Mouse (Mus musculus) regulatory T cell (primary cell): ENCODE data around the gene Fyb.

Experiments used
- in situ Hi-C: fragments of 300-600 bp; cut with MboI, MseI; formaldehyde crosslinking; loops from one replicate; pipeline ENCODE4 v1.15.1; 2025; ENCODE audit warnings: high pct_unique_total_duplicates

Gene Fyb

DNA sequence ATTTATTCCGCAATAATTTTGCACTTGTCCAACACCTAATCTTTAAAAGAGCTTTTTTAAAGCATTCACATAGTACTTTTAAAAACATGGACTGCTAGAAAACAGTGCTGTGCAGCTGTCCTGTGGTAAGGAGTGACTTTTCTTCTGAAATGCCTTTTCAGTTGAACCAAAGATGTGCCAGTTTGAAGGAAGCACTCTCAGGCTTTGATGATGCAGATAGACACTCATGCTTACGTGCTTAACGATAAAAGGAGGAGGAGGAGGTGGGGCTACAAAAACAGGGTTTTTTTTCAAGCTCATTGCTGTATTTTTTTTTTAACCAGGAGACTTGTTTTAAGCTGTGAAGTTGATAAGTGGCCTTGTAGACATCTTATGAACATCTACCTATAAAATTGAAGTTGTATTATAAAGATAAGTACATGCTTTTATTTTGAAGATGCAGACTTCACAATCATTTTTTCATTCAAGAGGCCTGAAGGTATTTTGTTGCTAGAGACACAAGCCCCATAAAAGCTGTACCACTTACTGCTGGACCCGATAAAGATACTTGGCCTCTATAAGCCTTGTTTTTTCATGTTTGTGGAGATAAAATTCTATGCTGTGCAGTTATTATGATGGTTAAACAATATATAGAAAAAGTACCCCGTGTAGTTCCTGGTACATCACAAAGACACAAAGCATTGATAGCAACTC lies 70.1 kb downstream of the Fyb start:
- in situ Hi-C loops = no loop called here

DNA sequence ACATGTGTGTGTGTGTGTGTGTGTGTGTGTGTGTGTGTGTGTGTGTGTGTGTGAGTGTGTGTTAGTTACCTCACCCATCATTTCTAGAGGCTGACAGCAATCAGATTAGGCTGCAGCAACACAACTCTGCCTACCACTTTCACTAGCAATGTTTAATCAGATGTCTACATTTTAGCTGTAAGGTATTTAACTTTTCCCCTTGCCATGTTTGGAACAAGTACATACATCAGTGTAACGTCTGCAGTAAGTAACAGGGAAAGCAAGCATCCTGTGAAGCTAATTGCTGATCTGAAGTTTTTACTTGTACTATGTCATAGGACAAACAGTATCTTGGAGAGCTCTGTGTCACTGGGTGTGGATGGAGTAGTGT lies 70.6 kb downstream of the Fyb start:
- in situ Hi-C loops = no loop called here

DNA sequence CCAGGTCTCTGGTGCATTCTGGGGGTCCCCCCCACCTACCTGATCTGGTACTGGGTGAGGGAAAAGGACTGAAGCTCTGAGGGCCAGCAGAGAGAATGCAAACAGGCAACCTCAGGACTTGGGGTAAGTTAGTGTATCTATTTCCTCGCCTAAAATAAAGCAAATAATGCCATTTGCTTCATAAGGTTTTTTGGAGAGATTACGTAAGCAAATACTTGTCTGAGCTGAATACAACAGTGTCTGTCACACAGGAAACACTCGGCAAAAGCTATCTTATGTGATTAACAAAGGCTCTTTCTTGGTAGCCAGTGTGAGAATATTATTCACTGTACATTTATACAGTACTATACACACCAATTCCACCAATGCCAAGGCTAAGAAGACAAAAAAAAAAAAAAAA lies 76.0 kb downstream of the Fyb start:
- in situ Hi-C loops = no loop called here

- in situ Hi-C loops = loop anchor here (10.0 kb wide), 1 partner anchor 1466 kb away; no protein-coding TSS in a partner anchor
Observed at GRCm38 (mm10) chr15:6600314-6600713, 77.7 kb downstream of the Fyb start.

DNA sequence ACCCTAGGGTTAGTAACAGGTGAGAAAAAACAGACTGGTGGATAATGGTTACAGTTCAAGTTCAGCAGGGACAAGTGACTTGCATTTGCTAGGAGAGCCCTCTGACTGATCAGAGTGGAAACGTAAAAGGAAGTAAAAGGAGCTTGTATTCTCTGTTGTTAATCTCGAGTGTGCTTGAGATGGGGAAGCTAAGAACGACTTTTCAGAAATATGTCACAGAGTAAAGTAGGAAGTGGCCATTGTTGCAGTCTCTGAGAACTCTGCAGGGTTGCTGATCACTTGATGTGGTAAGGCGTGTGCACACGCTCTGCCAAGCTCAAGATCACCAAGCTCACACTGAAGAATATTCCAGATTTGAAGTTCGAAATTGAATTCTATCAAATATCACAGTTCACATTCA lies 78.7 kb downstream of the Fyb start:
- in situ Hi-C loops = loop anchor here (10.0 kb wide), 1 partner anchor 1467 kb away; no protein-coding TSS in a partner anchor

DNA sequence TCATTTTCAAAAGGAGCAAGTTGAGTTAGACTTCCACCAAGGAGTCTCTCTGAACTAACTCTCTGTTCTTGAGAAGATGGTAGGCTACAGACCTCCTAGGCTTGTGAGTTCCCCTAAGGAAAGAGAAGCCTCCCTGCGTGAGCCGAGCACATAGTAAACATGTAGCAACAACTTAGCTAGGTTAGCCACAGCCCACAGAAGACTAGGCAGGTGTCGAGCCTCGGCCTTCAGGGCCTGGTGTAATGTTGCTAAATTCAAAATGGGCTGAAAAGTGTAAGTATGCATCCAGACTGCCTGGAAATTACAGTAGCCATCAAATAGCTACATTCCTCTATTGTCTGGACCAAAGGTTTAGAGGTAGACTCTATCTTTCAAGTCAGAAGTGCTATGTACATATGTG lies 79.3 kb downstream of the Fyb start:
- in situ Hi-C loops = loop anchor here (10.0 kb wide), 1 partner anchor 1467 kb away; no protein-coding TSS in a partner anchor

DNA sequence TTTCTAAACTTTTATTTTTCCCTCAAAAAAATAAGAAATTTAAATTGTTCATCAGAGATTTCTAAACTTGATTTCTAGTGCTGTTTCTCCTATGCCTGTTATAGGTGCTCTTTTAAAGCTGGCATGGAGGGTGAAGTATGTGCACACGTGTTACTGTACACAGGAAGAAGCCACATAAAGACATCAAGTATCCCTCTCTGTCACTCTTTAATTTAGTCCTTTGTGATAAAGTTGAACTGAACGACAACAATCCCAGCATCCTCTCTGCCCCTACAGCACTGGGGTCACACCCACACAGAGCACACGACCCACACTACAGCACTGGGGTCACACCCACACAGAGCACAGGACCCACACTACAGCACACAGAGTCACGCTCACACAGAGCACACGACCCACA lies 88.0 kb downstream of the Fyb start:
- in situ Hi-C loops = no loop called here

- in situ Hi-C loops = no loop called here
Observed at GRCm38 (mm10) chr15:6612835-6613234, 90.2 kb downstream of the Fyb start.

- in situ Hi-C loops = no loop called here
Observed at GRCm38 (mm10) chr15:6616382-6617149, 93.9 kb downstream of the Fyb start.

DNA sequence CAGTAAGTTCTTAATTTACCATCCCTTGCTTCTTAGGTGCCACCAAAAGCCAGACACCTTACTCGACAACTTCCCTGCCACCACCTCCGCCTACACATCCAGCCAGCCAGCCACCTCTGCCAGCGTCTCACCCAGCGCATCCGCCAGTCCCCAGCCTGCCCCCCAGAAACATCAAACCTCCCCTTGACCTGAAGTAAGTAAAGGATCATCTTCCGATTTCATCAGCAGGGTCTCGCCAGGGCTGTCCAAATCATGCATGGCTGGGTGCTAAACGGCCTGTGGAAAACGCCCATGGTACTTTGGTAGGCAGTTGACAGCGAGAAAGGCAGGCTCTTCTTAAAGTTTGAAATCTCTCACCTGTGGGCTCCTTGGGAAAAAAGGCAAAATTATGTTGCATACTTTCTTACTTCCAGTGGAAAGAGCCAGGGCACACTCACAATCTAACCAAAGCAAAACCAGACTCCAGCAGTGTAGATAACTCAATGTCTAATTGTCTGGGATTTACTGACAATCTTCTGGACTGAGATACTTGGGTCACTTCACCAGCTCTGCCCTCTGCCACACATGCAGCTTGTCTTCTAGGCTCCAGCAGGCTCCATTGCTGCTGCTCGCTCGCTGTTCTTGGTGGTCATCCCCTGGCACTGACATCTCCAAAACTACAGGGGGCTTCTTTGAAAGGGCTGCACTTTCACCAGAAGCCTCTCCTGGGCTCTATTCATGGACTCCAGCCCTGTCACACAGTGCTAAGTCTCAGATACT lies 97.1 kb downstream of the Fyb start:
- in situ Hi-C loops = loop anchor here (10.0 kb wide), 1 partner anchor 95 kb away; no protein-coding TSS in a partner anchor

GRCm38 (mm10) chr15:6622512-6622911 lies 99.9 kb downstream of the Fyb start:
- in situ Hi-C loops = loop anchor here (10.0 kb wide), 1 partner anchor 92 kb away; no protein-coding TSS in a partner anchor

DNA sequence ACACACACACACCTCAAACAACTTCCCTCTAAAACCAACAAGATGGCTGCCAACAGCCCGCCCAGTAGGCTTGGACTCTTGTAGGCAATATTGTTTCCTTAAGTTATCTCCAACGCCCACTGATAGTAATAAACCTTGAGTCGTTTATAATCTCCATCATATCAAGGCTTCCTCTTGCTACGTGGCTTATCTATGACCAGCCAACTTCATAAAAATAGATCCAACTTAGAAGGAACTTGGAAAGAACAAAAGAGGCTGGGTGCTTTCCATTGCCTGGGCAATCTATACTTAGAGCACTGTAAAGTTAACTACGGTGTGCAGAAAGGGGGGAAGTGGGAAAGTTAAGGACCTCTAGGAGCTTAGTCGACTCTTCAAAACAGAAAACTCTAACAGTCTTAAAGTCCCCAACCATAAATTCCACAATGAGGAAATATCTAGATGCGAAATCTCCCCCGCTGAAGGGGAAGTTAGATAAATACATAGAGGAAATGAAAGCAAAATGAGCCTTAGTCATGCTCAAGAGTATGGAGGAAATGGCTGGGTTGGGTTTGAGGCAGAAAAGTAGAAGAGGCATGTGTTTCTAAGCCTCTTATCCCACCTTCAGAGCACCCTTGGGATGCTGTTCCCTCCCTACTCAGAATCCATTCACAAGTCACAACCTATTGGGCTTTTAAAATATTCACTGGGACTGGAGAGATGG lies 101.0 kb downstream of the Fyb start:
- in situ Hi-C loops = loop anchor here (10.0 kb wide), 1 partner anchor 91 kb away; no protein-coding TSS in a partner anchor

- in situ Hi-C loops = loop anchor here (5.0 to 25.0 kb wide), 3 partner anchors 52 to 387 kb away; no protein-coding TSS in a partner anchor
Observed at GRCm38 (mm10) chr15:6624365-6625182, 101.9 kb downstream of the Fyb start.

GRCm38 (mm10) chr15:6625607-6626033 lies 103.0 kb downstream of the Fyb start:
- in situ Hi-C loops = loop anchor here (5.0 to 25.0 kb wide), 3 partner anchors 53 to 388 kb away; no protein-coding TSS in a partner anchor

- in situ Hi-C loops = loop anchor here (5.0 to 25.0 kb wide), 3 partner anchors 54 to 389 kb away; no protein-coding TSS in a partner anchor
Observed at GRCm38 (mm10) chr15:6626123-6626522, 103.5 kb downstream of the Fyb start.

- in situ Hi-C loops = loop anchor here (5.0 to 25.0 kb wide), 3 partner anchors 56 to 391 kb away; no protein-coding TSS in a partner anchor
Observed at GRCm38 (mm10) chr15:6628431-6629077, 105.9 kb downstream of the Fyb start.

- in situ Hi-C loops = loop anchor here (5.0 to 25.0 kb wide), 3 partner anchors 57 to 392 kb away; no protein-coding TSS in a partner anchor
Observed at GRCm38 (mm10) chr15:6629174-6629573, 106.5 kb downstream of the Fyb start.

- in situ Hi-C loops = loop anchor here (25.0 kb wide), 1 partner anchor 398 kb away; no protein-coding TSS in a partner anchor
Observed at GRCm38 (mm10) chr15:6635405-6635804, 112.8 kb downstream of the Fyb start.

GRCm38 (mm10) chr15:6642223-6642622 lies 119.6 kb downstream of the Fyb start:
- in situ Hi-C loops = loop anchor here (25.0 kb wide), 1 partner anchor 405 kb away; no protein-coding TSS in a partner anchor
